Mouse (Mus musculus) heart, adult 10 weeks (tissue): Measurements from ENCODE around the gene Rps6kl1. TPM values are rescaled to one million over a fixed set of nuclear protein-coding genes. Genes with fewer than 3 reads are reported as not detected.

ENCODE experiments used
- polyA plus RNA-seq: library from polyadenylated mRNA; stranded (reverse); fragments of 350-450 nt; fragmentation: Illumina TruSeq; extraction: RNeasy Lipid Tissue Mini Kit (QIAGEN cat#74804); gene quantifications from one replicate; pipeline ENCODE4 v1.2.3, GENCODE M21; 2014; ENCODE audit warnings: low read depth, low replicate concordance

The Rps6kl1 gene
- 1.9 TPM for polyA plus RNA-seq

GRCm38 (mm10) chr12:85151002-85151774 lies at the start of gene Rps6kl1:
Rps6kl1 (minus strand) TSS chr12:85151264.

GRCm38 (mm10) chr12:85177740-85178239 lies 26.7 kb upstream of the Rps6kl1 start, which contains the start of gene Pgf:
Pgf (minus strand) TSS chr12:85177790.

DNA sequence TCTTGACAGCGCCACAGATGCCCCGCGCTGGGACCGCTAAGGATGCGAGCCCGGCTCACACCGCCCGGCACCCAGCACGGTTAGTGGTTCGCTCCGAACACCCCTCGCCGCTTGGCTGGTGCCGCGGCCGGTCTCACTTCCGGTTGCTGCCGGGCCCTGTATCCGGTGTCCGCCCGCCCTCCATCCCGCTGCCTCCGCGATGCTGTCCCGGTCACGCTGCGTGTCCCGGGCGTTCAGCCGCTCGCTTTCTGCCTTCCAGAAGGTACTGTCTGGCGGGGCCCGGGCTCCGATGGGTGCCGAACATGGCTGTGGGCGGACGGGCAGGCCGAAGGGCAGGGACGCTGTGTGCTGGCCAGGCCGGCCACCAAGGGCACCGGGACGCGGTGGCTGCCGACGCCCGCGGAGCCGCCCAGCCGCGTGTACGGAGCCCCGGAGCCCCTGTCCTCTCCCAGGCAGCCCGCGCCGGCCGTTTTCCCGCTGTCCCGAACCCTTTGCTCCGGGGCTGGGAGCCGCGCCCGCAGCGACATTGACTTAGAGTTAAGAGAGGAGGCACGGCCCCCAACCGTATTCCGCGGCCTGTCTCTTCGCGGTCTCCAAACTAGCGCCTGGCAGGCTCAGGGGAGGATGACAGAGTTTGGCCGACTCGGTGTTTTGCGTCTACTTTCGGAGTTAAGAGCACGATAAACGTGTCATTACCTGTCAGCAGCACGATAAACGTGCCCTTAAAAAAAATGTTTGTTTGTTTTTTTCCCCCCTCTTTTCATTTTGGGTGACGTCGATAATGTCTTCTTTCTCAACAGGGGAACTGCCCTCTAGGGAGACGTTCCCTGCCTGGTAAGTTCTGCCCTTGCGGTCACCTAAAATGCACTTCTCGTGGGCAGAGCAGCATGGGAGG lies 40.1 kb downstream of the Rps6kl1 start, which contains the start of the genes Prox2 and Dlst:
TSS of gene Prox2 (minus strand) at position 62 of the 895 bp plus-strand sequence.
TSS of gene Dlst (plus strand) at position 136 of the 895 bp plus-strand sequence.

Other genes starting within 250 kb of the Rps6kl1 start
- gene Fcf1, start 180.4 kb downstream of the Rps6kl1 start, polyA plus RNA-seq, result 53.0 TPM
- 31.0 TPM for gene Arel1, start 180.4 kb downstream of the Rps6kl1 start, polyA plus RNA-seq
- gene Ylpm1, start 154.9 kb downstream of the Rps6kl1 start, polyA plus RNA-seq, result 23.5 TPM
- 2.2 TPM for gene Prox2, start 40.5 kb downstream of the Rps6kl1 start, polyA plus RNA-seq
- gene Dlst, start 40.4 kb downstream of the Rps6kl1 start, polyA plus RNA-seq, result 505 TPM
- gene Pgf, start 26.5 kb upstream of the Rps6kl1 start, polyA plus RNA-seq, result 5.2 TPM
- gene Eif2b2, start 68.2 kb upstream of the Rps6kl1 start, polyA plus RNA-seq, result 33.5 TPM
- gene Mlh3, start 119.3 kb upstream of the Rps6kl1 start, polyA plus RNA-seq, result 9.8 TPM
- 37.1 TPM for gene Acyp1, start 137.2 kb upstream of the Rps6kl1 start, polyA plus RNA-seq
- 1.8 TPM for gene Zc2hc1c, start 137.3 kb upstream of the Rps6kl1 start, polyA plus RNA-seq
- gene Nek9, start 188.1 kb upstream of the Rps6kl1 start, polyA plus RNA-seq, result 88.3 TPM
- gene Tmed10, start 223.6 kb upstream of the Rps6kl1 start, polyA plus RNA-seq, result 181 TPM